Mouse (Mus musculus) myocyte (in vitro differentiated cells): ENCODE measurements around the gene Gm11273.

Source experiments
- E2F4 ChIP-seq: IDR thresholded peaks from one replicate; pipeline ENCODE4 v1.6.1; 2011; ENCODE audit warnings: mild to moderate bottlenecking, control low read depth, moderate library complexity; ENCODE audit not compliant: insufficient read depth
- MAX ChIP-seq: IDR thresholded peaks from one replicate; pipeline ENCODE4 v1.6.1; 2011; ENCODE audit warnings: low read depth, mild to moderate bottlenecking, control low read depth
- POLR2AphosphoS2 ChIP-seq: IDR thresholded peaks from one replicate; pipeline ENCODE4 v1.6.1; 2011; ENCODE audit warnings: low read depth, control low read depth; ENCODE audit not compliant: insufficient read length
- TCF12 ChIP-seq: IDR thresholded peaks from one replicate; pipeline ENCODE4 v1.6.1; 2011; ENCODE audit warnings: mild to moderate bottlenecking, control low read depth; ENCODE audit not compliant: poor library complexity, insufficient read depth, severe bottlenecking

GRCm38 (mm10) chr13:21530781-21531201 is 29.6 kb upstream of the Gm11273 start, which contains the start of gene Zkscan8:
- TF ChIP-seq E2F4 (no peak), MAX (no peak), POLR2AphosphoS2 (peak; percentile 56), TCF12 (no peak)
